Mouse (Mus musculus) lung, embryonic 16.5 days (tissue): ENCODE measurements around the gene Ngfr. TPM values are rescaled to one million over a fixed set of nuclear protein-coding genes. Genes with fewer than 3 reads are reported as not detected.

ENCODE experiments used
- ATAC-seq: fragments of 200-750 bp; cut with Nextera tagmentation; 2 replicates; pipeline ENCODE4 v1.8.0; 2017; ENCODE audit warnings: low read depth, mild to moderate bottlenecking, moderate library complexity
- H3K27ac ChIP-seq: fragments of 300-500 bp; sonication (generic); 2 replicates; pipeline ENCODE4 v1.5.1; 2014; ENCODE audit warnings: mild to moderate bottlenecking, control low read depth, low read length
- H3K27me3 ChIP-seq: fragments of 300-500 bp; sonication (generic); 2 replicates; pipeline ENCODE4 v1.6.1; 2014; ENCODE audit warnings: low read depth, low read length, mixed read lengths; ENCODE audit not compliant: control insufficient read depth, insufficient read depth
- H3K36me3 ChIP-seq: fragments of 300-500 bp; sonication (generic); 2 replicates; pipeline ENCODE4 v1.6.1; 2014; ENCODE audit warnings: low read length; ENCODE audit not compliant: control insufficient read depth, insufficient read depth
- H3K4me1 ChIP-seq: fragments of 300-500 bp; sonication (generic); replicated peaks from 2 replicates; pipeline ENCODE4 v1.6.1; 2014; ENCODE audit warnings: low read length, mixed read lengths; ENCODE audit not compliant: control insufficient read depth, insufficient read depth
- H3K4me2 ChIP-seq: fragments of 300-500 bp; sonication (generic); 2 replicates; pipeline ENCODE4 v1.6.1; 2014; ENCODE audit warnings: low read depth, low read length, control low read depth
- H3K4me3 ChIP-seq: fragments of 300-500 bp; sonication (generic); 2 replicates; pipeline ENCODE4 v1.5.1; 2014; ENCODE audit warnings: mild to moderate bottlenecking, low read length, control low read depth
- H3K9ac ChIP-seq: fragments of 300-500 bp; sonication (generic); 2 replicates; pipeline ENCODE4 v1.6.1; 2014; ENCODE audit warnings: low read length, control low read depth
- H3K9me3 ChIP-seq: fragments of 300-500 bp; sonication (generic); 2 replicates; pipeline ENCODE4 v1.6.1; 2016; ENCODE audit warnings: low read length; ENCODE audit not compliant: control insufficient read depth
- WGBS: fragments of 180-500 bp; shearing (Covaris S2); extraction: QIAGEN DNeasy Blood & Tissue Kit; methylation state at CpG from one replicate; pipeline ENCODE4 v1.1.7; 2014; 5-methylcytosine and 5-hydroxymethylcytosine counted together
- polyA plus RNA-seq: library from polyadenylated mRNA; unstranded; fragments of >200 nt; fragmentation: Nextera tagmentation; extraction: Ambion mirVana; gene quantifications from 2 replicates; pipeline ENCODE4 v1.2.1, GENCODE M21; 2015

The Ngfr gene
- polyA plus RNA-seq = 4.3 and 4.6 TPM in 2 replicates

GRCm38 (mm10) chr11:95587423-95587951 is at the start of gene Ngfr:
Gene Ngfr, minus strand, starts transcription at chr11:95587735.
- peak within 1 kb of the TSS; percentile 83 for H3K4me2 ChIP-seq
- H3K4me3 ChIP-seq = peak within 1 kb of the TSS; percentile 46
- H3K27me3 ChIP-seq = peaks cover 64% of the 10 kb centered on the region
- ATAC-seq = peak; percentile 85
- H3K4me1 ChIP-seq = peaks cover 27% of the 10 kb centered on the region
- H3K9me3 ChIP-seq = no peaks in the 10 kb centered on the region
- no peaks in the 10 kb centered on the region for H3K36me3 ChIP-seq
- H3K9ac ChIP-seq = peak within 1 kb of the TSS; percentile 49; the same call in 1 of the 2 replicates
- WGBS = 0% methylated on average over 35 of the region's 39 CpGs
- no peak within 1 kb of the TSS for H3K27ac ChIP-seq

GRCm38 (mm10) chr11:95635030-95635429 is 47.5 kb upstream of the Ngfr start:
- no peaks in the 10 kb centered on the region for H3K9me3 ChIP-seq
- H3K27ac ChIP-seq = no peak overlapping the region
- H3K9ac ChIP-seq = no peak overlapping the region
- 18% methylated on average over 2 of the region's 2 CpGs for WGBS
- no peaks in the 10 kb centered on the region for H3K36me3 ChIP-seq
- ATAC-seq = no peak
- H3K4me1 ChIP-seq = peaks cover 8% of the 10 kb centered on the region; the same call in 1 of the 2 replicates
- no peak overlapping the region for H3K4me3 ChIP-seq
- H3K27me3 ChIP-seq = no peaks in the 10 kb centered on the region
- H3K4me2 ChIP-seq = no peak overlapping the region

- Histone ChIP-seq H3K9ac (no peak overlapping the region), H3K9me3 (no peaks in the 10 kb centered on the region), H3K4me3 (no peak overlapping the region), H3K27ac (no peak overlapping the region), H3K27me3 (no peaks in the 10 kb centered on the region), H3K36me3 (no peaks in the 10 kb centered on the region), H3K4me1 (peaks cover 8% of the 10 kb centered on the region; the same call in 1 of the 2 replicates), H3K4me2 (no peak overlapping the region)
- WGBS = 84% methylated on average over 2 of the region's 2 CpGs
- ATAC-seq = no peak
Observed at GRCm38 (mm10) chr11:95633512-95634000, 46.0 kb upstream of the Ngfr start.

GRCm38 (mm10) chr11:95632474-95632873 is 44.9 kb upstream of the Ngfr start:
- 63% methylated on average over 6 of the region's 6 CpGs for WGBS
- Histone ChIP-seq H3K9ac (no peak overlapping the region), H3K4me1 (peaks cover 8% of the 10 kb centered on the region; the same call in 1 of the 2 replicates), H3K36me3 (no peaks in the 10 kb centered on the region), H3K4me3 (no peak overlapping the region), H3K9me3 (no peaks in the 10 kb centered on the region), H3K4me2 (no peak overlapping the region), H3K27me3 (no peaks in the 10 kb centered on the region), H3K27ac (no peak overlapping the region)
- ATAC-seq = no peak

GRCm38 (mm10) chr11:95631301-95631700 is 43.8 kb upstream of the Ngfr start:
- Histone ChIP-seq H3K27ac (no peak overlapping the region), H3K9ac (no peak overlapping the region), H3K4me1 (peaks cover 8% of the 10 kb centered on the region; the same call in 1 of the 2 replicates), H3K36me3 (no peaks in the 10 kb centered on the region), H3K4me3 (no peak overlapping the region), H3K9me3 (no peaks in the 10 kb centered on the region), H3K27me3 (no peaks in the 10 kb centered on the region), H3K4me2 (peak overlapping the region; percentile 4; the same call in 1 of the 2 replicates)
- 36% methylated on average over 4 of the region's 4 CpGs for WGBS
- ATAC-seq = peak; percentile 79

- Histone ChIP-seq H3K9ac (no peak overlapping the region), H3K4me3 (no peak overlapping the region), H3K9me3 (no peaks in the 10 kb centered on the region), H3K27ac (no peak overlapping the region), H3K36me3 (no peaks in the 10 kb centered on the region), H3K4me1 (peaks cover 8% of the 10 kb centered on the region; the same call in 1 of the 2 replicates), H3K27me3 (no peaks in the 10 kb centered on the region), H3K4me2 (no peak overlapping the region)
- ATAC-seq = no peak
- 80% methylated on average over 6 of the region's 6 CpGs for WGBS
Observed at GRCm38 (mm10) chr11:95630558-95630957, 43.0 kb upstream of the Ngfr start.

GRCm38 (mm10) chr11:95622426-95622825 is 34.9 kb upstream of the Ngfr start:
- Histone ChIP-seq H3K27ac (no peak overlapping the region), H3K36me3 (no peaks in the 10 kb centered on the region), H3K4me2 (no peak overlapping the region), H3K4me1 (peaks cover 2% of the 10 kb centered on the region), H3K9me3 (no peaks in the 10 kb centered on the region), H3K27me3 (no peaks in the 10 kb centered on the region), H3K4me3 (no peak overlapping the region), H3K9ac (no peak overlapping the region)
- 41% methylated on average over 8 of the region's 8 CpGs for WGBS
- no peak for ATAC-seq

GRCm38 (mm10) chr11:95621541-95622130 is 34.1 kb upstream of the Ngfr start:
- H3K9ac ChIP-seq = no peak overlapping the region
- no peak overlapping the region for H3K27ac ChIP-seq
- no peaks in the 10 kb centered on the region for H3K36me3 ChIP-seq

GRCm38 (mm10) chr11:95621010-95621409 is 33.5 kb upstream of the Ngfr start:
- Histone ChIP-seq H3K4me2 (no peak overlapping the region), H3K4me3 (no peak overlapping the region), H3K36me3 (no peaks in the 10 kb centered on the region), H3K27ac (no peak overlapping the region), H3K27me3 (no peaks in the 10 kb centered on the region), H3K9me3 (no peaks in the 10 kb centered on the region), H3K4me1 (peaks cover 2% of the 10 kb centered on the region), H3K9ac (no peak overlapping the region)
- peak; percentile 39; the same call in 1 of the 2 replicates for ATAC-seq
- 22% methylated on average over 4 of the region's 4 CpGs for WGBS

More at GRCm38 (mm10) chr11:95621541-95622130, 34.1 kb upstream of the Ngfr start:
- Histone ChIP-seq H3K4me1 (peaks cover 2% of the 10 kb centered on the region), H3K4me2 (no peak overlapping the region), H3K4me3 (no peak overlapping the region), H3K9me3 (no peaks in the 10 kb centered on the region), H3K27me3 (no peaks in the 10 kb centered on the region)
- WGBS = 39% methylated on average over 9 of the region's 9 CpGs
- no peak for ATAC-seq
